Mouse (Mus musculus) CH12.LX (cell line): ENCODE data around the gene Gm45713. TPM values are rescaled to one million over a fixed set of nuclear protein-coding genes. Genes with fewer than 3 reads are reported as not detected.

Experiments used
- DNase-seq: peaks from one replicate; pipeline ENCODE4 v3.0.0-alpha.2; 2013; ENCODE audit errors: extremely low read depth
- H3K27ac ChIP-seq: 2 replicates; pipeline ENCODE4 v1.5.1; 2012; ENCODE audit warnings: low read depth, mild to moderate bottlenecking, control low read depth, moderate library complexity; ENCODE audit not compliant: insufficient read depth
- H3K27me3 ChIP-seq: replicated peaks from 2 replicates; pipeline ENCODE3; 2012; ENCODE audit warnings: inconsistent platforms
- H3K36me3 ChIP-seq, 2 experiments: replicated peaks in 1 of 2; 2 replicates each; pipeline versions ENCODE3 to v1.6.1; 2012; ENCODE audit warnings: inconsistent platforms in 1 of 2, low read length in 1 of 2, mild to moderate bottlenecking in 1 of 2, mixed read lengths in 1 of 2, moderate library complexity in 1 of 2; ENCODE audit not compliant: control insufficient read depth in 1 of 2, insufficient read depth in 1 of 2
- H3K4me1 ChIP-seq, 2 experiments: 2 replicates each; pipeline ENCODE4 v1.6.1; 2012; ENCODE audit warnings: inconsistent platforms in 1 of 2, moderate library complexity in 1 of 2; ENCODE audit not compliant: insufficient read depth in 2 of 2, control insufficient read depth in 1 of 2
- H3K4me2 ChIP-seq: 2 replicates; pipeline ENCODE4 v1.6.1; 2012; ENCODE audit warnings: low read depth, mild to moderate bottlenecking, control low read depth; ENCODE audit not compliant: poor library complexity, insufficient read depth, severe bottlenecking
- H3K4me3 ChIP-seq, 3 experiments: fragments of 150-350 bp in 1 of 3; sonication (generic) in 1 of 3; replicated peaks in 1 of 3; 2 replicates each; pipeline versions ENCODE3 to v1.5.1; 2011 to 2012; ENCODE audit warnings: low read depth in 2 of 3, low read length in 2 of 3, mild to moderate bottlenecking in 2 of 3, moderate library complexity in 2 of 3, control low read depth in 1 of 3, improper control_type of control experiment in 1 of 3, inconsistent platforms in 1 of 3, mixed read lengths in 1 of 3; ENCODE audit not compliant: poor library complexity in 1 of 3
- H3K79me2 ChIP-seq: replicated peaks from 2 replicates; pipeline ENCODE4 v1.6.1; 2012; ENCODE audit warnings: mild to moderate bottlenecking, moderate library complexity; ENCODE audit not compliant: control insufficient read depth, poor library complexity, insufficient read depth, severe bottlenecking; ENCODE audit errors: extremely low read depth
- H3K9ac ChIP-seq: 2 replicates; pipeline ENCODE4 v1.6.1; 2012; ENCODE audit warnings: low read depth, mild to moderate bottlenecking, control low read depth, moderate library complexity; ENCODE audit not compliant: insufficient read depth
- H3K9me3 ChIP-seq: replicated peaks from 2 replicates; pipeline ENCODE3; 2012; ENCODE audit warnings: low read length, inconsistent platforms, mixed read lengths
- E2F4 ChIP-seq: IDR thresholded peaks from 2 replicates; pipeline ENCODE4 v1.6.1; 2011; ENCODE audit warnings: low read depth, low read length, improper control_type of control experiment; ENCODE audit not compliant: insufficient replicate concordance
- ELF1 ChIP-seq: IDR thresholded peaks from 2 replicates; pipeline ENCODE4 v1.6.1; 2014; ENCODE audit warnings: low read depth, mild to moderate bottlenecking, inconsistent platforms, low read length, improper control_type of control experiment
- HCFC1 ChIP-seq: IDR thresholded peaks from 2 replicates; pipeline ENCODE4 v1.6.1; 2012; ENCODE audit warnings: low read depth, mild to moderate bottlenecking, inconsistent platforms, low read length, improper control_type of control experiment
- IRF4 ChIP-seq: IDR thresholded peaks from 2 replicates; pipeline ENCODE4 v1.6.1; 2014; ENCODE audit warnings: low read depth, mild to moderate bottlenecking, inconsistent platforms, low read length, improper control_type of control experiment
- JUN ChIP-seq: IDR thresholded peaks from 2 replicates; pipeline ENCODE4 v1.6.1; 2011; ENCODE audit warnings: low read depth, mild to moderate bottlenecking, low read length, improper control_type of control experiment, moderate library complexity; ENCODE audit not compliant: insufficient read depth
- MAFK ChIP-seq: IDR thresholded peaks from 2 replicates; pipeline ENCODE4 v1.6.1; 2011; ENCODE audit warnings: low read length, improper control_type of control experiment; ENCODE audit not compliant: insufficient replicate concordance
- MAZ ChIP-seq: IDR thresholded peaks from 2 replicates; pipeline ENCODE4 v1.6.1; 2012; ENCODE audit warnings: low read depth, mild to moderate bottlenecking, inconsistent platforms, low read length, improper control_type of control experiment, moderate library complexity
- POLR2AphosphoS2 ChIP-seq: IDR thresholded peaks from 2 replicates; pipeline ENCODE4 v1.6.1; 2011; ENCODE audit warnings: low read depth, low read length, improper control_type of control experiment
- RCOR1 ChIP-seq: conservative IDR thresholded peaks from 2 replicates; pipeline ENCODE4 v1.6.1; 2012; ENCODE audit warnings: low read depth, mild to moderate bottlenecking, inconsistent platforms, low read length, improper control_type of control experiment
- SMC3 ChIP-seq: IDR thresholded peaks from 2 replicates; pipeline ENCODE4 v1.6.1; 2011; ENCODE audit warnings: low read depth, low read length, improper control_type of control experiment
- UBTF ChIP-seq: IDR thresholded peaks from 2 replicates; pipeline ENCODE4 v1.6.1; 2012; ENCODE audit warnings: low read depth, mild to moderate bottlenecking, inconsistent platforms, low read length, improper control_type of control experiment, moderate library complexity
- ZKSCAN1 ChIP-seq: IDR thresholded peaks from 2 replicates; pipeline ENCODE4 v1.6.1; 2012; ENCODE audit warnings: low read depth, inconsistent platforms, low read length, improper control_type of control experiment, borderline replicate concordance
- ZNF384 ChIP-seq: IDR thresholded peaks from 2 replicates; pipeline ENCODE4 v1.6.1; 2012; ENCODE audit warnings: low read depth, low read length, improper control_type of control experiment, inconsistent platforms
- dilution Hi-C: fragments of 300-500 bp; cut with MboI; formaldehyde crosslinking; loops from 2 replicates; pipeline ENCODE4 v1.14.3; 2020; ENCODE audit warnings: low sequenced_read_pairs; ENCODE audit not compliant: extremely low pct_unique_long_range_greater_than_20kb, extremely low pct_ligation_motif_present
- in situ Hi-C: fragments of 300-500 bp; cut with MboI; formaldehyde crosslinking; loops from 3 replicates; pipeline ENCODE4 v1.14.3; 2019; ENCODE audit warnings: low sequenced_read_pairs, low pct_ligation_motif_present, low pct_unique_long_range_greater_than_20kb, mixed read lengths
- polyA plus RNA-seq: library from polyadenylated mRNA; unstranded; fragments of >175 nt; gene quantifications from 2 replicates; pipeline ENCODE4 v1.2.1, GENCODE M21; 2012; ENCODE audit warnings: low read depth; ENCODE audit not compliant: insufficient read length
- total RNA-seq, 2 experiments: library from RNA; depleted of rRNA; stranded (reverse); fragments of 300-350 nt in 1 of 2; fragments of >200 nt in 1 of 2; gene quantifications; 2 replicates each; pipeline ENCODE4 v1.2.3; 2012 to 2014

The Gm45713 gene
- total and polyA plus RNA-seq, 3 experiments = 2.2 TPM; not detected in 2

DNA sequence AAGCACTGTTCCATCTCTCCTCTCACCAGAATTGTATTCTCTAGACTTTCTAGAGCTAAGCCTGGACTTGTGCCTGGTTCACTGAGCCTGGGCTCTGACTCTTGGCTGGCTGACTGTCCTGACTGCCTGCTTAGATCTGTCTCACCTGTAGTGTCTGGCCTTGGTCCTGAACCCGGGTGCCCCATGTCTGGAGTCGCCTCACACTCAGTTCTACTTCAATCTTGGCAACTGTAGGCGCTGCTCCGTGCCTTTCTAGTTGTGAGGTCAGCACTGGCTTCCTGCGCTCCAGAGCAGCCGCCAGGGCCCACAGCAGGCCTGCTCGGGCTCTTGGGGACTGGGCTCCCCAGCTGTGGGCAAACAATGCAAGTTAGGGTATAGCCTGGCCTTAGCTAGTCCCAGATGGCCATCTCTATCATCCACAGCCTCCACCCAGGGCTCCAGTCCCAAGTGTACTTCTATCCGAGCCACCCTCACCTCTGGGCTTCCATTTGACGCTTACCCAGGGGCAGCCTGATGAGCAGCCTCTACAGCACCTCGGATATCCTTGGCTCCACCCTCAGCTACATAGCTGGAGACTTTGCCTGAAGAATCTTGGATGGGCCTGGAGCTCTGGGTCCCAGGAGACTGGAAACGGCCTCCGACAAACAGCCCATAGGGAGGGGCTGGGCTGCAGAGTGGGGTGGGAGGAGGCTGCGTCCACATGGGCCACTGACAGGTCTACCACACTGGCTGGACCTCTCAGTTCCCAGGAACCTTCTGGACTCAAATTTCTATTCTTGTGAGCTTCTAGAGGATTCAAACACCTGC, 8.5 kb upstream of the Gm45713 start:
- no peak for TF ChIP-seq ZNF384
- DNase-seq = no peak
- H3K79me2 ChIP-seq = no peaks in the 10 kb centered on the region
- in situ Hi-C loops (no loop called here), dilution Hi-C loops (no loop called here)
- no peaks in the 10 kb centered on the region for H3K27me3 ChIP-seq
- no peaks in the 10 kb centered on the region for H3K9me3 ChIP-seq
- H3K9ac ChIP-seq = no peak overlapping the region
- no peak overlapping the region for H3K4me3 ChIP-seq
- H3K4me2 ChIP-seq = no peak overlapping the region
- no peak overlapping the region for H3K27ac ChIP-seq
- H3K36me3 ChIP-seq = peaks cover 12 to 85% of the 10 kb centered on the region in 2 experiments
- peaks cover 0 to 18% of the 10 kb centered on the region in 2 experiments; a peak in 2 of 4 replicates for H3K4me1 ChIP-seq

DNA sequence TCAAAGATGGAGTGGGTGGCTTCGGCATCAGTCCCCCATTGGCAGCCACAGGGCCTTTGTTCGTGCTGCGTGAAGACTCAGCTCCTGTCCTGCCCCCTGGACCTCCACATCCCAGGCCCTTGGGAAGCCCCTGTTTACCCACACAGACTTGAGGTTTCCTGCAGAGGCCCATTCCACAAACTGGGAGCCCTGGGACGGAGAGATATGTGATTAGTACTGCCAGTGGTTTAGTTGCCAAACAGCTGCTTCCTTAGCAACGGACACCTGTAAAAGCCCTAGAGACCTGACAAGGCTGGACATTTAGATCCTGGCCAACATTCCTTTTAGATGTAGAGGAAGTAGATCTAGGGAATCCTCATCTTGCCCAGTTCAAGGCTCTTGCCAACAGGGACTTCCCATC, 5.9 kb upstream of the Gm45713 start:
- DNase-seq = no peak
- Histone ChIP-seq H3K4me1 (peaks cover 0 to 13% of the 10 kb centered on the region in 2 experiments; a peak in 2 of 4 replicates), H3K9me3 (no peaks in the 10 kb centered on the region), H3K27ac (no peak overlapping the region), H3K4me2 (no peak overlapping the region), H3K9ac (no peak overlapping the region), H3K79me2 (no peaks in the 10 kb centered on the region), H3K4me3 (no peak overlapping the region), H3K36me3 (peaks cover 12 to 62% of the 10 kb centered on the region in 2 experiments), H3K27me3 (no peaks in the 10 kb centered on the region)
- dilution Hi-C loops (no loop called here), in situ Hi-C loops (no loop called here)
- no peak for TF ChIP-seq POLR2AphosphoS2
- TF ChIP-seq HCFC1 = no peak
- no peak for TF ChIP-seq MAZ
- TF ChIP-seq JUN = no peak
- no peak for TF ChIP-seq E2F4
- no peak for TF ChIP-seq MAFK
- TF ChIP-seq ELF1 = no peak
- TF ChIP-seq RCOR1 = no peak
- TF ChIP-seq SMC3 = no peak
- no peak for TF ChIP-seq IRF4
- TF ChIP-seq ZKSCAN1 = no peak
- TF ChIP-seq UBTF = no peak
